In genomic region chr7:82724491-82724890, GRCm38 (mm10) we compare ENCODE assay signal across 12 mouse cellular contexts.
"Had no signal": no experiment of that assay in that cellular context is flagged by ENCODE, and none has a peak within 500 bp of the region (broad histone marks: within the 10 kb centered on the region; RNA-seq: fewer than 3 reads in every experiment).

No protein-coding gene starts in this region.

- H3K4me2 ChIP-seq: midbrain, embryonic 15.5 days; neural tube, embryonic 13.5 days had no signal

- ATAC-seq: midbrain, embryonic 15.5 days had no signal

- H3K9ac ChIP-seq: liver, embryonic 14.5 days; midbrain, embryonic 15.5 days; neural tube, embryonic 13.5 days had no signal

- H3K36me3 ChIP-seq: midbrain, embryonic 15.5 days; neural tube, embryonic 13.5 days had no signal

- H3K4me3 ChIP-seq: midbrain, embryonic 15.5 days; neural tube, embryonic 13.5 days had no signal

- DNase-seq: kidney, adult 11 months; kidney, adult 9 months; lung, adult 18-20 months; right cerebral cortex, adult 18-20 months; right cerebral cortex, postnatal 25 days; thymus, adult 18-20 months; thymus, postnatal 25 days had no signal

- H3K9me3 ChIP-seq: midbrain, embryonic 15.5 days; neural tube, embryonic 13.5 days had no signal

- H3K27ac ChIP-seq: kidney, postnatal 0 days; liver, embryonic 14.5 days; midbrain, embryonic 15.5 days; neural tube, embryonic 13.5 days; stomach, postnatal 0 days had no signal

- H3K27me3 ChIP-seq: midbrain, embryonic 15.5 days; neural tube, embryonic 13.5 days had no signal
